Mouse (Mus musculus): ENCODE measurements around the gene Dbx2.

DNA sequence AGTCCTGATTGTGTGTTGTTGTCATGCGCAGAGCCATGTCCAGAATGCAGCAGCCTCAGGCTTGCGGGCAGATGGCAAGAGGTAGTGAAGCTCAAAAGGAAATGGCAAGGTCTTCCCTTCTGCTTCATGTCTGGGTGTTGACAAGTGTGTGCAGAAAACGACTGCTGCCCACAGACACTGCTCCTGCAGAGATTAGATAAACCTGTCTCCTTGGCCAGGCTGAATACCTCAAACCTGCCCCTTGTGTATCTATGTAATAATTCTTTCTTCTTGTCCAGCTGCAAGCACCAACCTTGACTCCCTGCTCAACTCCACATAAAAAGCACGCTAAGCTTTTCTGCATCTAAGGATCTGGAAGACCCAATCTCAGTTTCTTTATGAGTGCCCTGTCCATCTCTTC lies 19.9 kb upstream of the Dbx2 start:
- TF ChIP-seq EP300 (optimal IDR thresholded peaks at IDR 0.05): no peak
- no peak for TF ChIP-seq CTCF (IDR thresholded peaks at IDR 0.05; ENCODE audit: low read depth)
